Mouse (Mus musculus) neural tube, embryonic 11.5 days (tissue): ENCODE data around the gene 3110082I17Rik. TPM values are rescaled to one million over a fixed set of nuclear protein-coding genes. Genes with fewer than 3 reads are reported as not detected.

Experiments used
- ATAC-seq: fragments of 200-750 bp; cut with Nextera tagmentation; 2 replicates; pipeline ENCODE4 v1.8.0; 2017; ENCODE audit warnings: moderate number of reproducible peaks, mild to moderate bottlenecking, moderate TSS enrichment, moderate library complexity; ENCODE audit not compliant: insufficient read depth, low FRiP score, low TSS enrichment
- DNase-seq: peaks from one replicate; pipeline ENCODE4 v3.0.0-alpha.2; 2015; ENCODE audit warnings: low spot score
- H3K27ac ChIP-seq: fragments of 300-500 bp; sonication (generic); 2 replicates; pipeline ENCODE4 v1.5.1; 2014; ENCODE audit warnings: low read depth, mild to moderate bottlenecking, low read length
- H3K27me3 ChIP-seq: fragments of 300-500 bp; sonication (generic); 2 replicates; pipeline ENCODE4 v1.6.1; 2014; ENCODE audit warnings: mild to moderate bottlenecking, low read length, mixed read lengths; ENCODE audit not compliant: control insufficient read depth, insufficient read depth
- H3K36me3 ChIP-seq: fragments of 300-500 bp; sonication (generic); 2 replicates; pipeline ENCODE4 v1.6.1; 2014; ENCODE audit warnings: mild to moderate bottlenecking, low read length, moderate library complexity, mixed read lengths; ENCODE audit not compliant: control insufficient read depth, insufficient read depth
- H3K4me1 ChIP-seq: fragments of 300-500 bp; sonication (generic); 2 replicates; pipeline ENCODE4 v1.6.1; 2014; ENCODE audit warnings: low read length, mixed read lengths; ENCODE audit not compliant: control insufficient read depth, insufficient read depth
- H3K4me2 ChIP-seq: fragments of 300-500 bp; sonication (generic); 2 replicates; pipeline ENCODE4 v1.6.1; 2014; ENCODE audit warnings: low read depth, mild to moderate bottlenecking, moderate library complexity
- H3K4me3 ChIP-seq: fragments of 300-500 bp; sonication (generic); 2 replicates; pipeline ENCODE4 v1.5.1; 2014; ENCODE audit warnings: low read depth, low read length
- H3K9ac ChIP-seq: fragments of 300-500 bp; sonication (generic); 2 replicates; pipeline ENCODE4 v1.6.1; 2014; ENCODE audit warnings: mild to moderate bottlenecking, low read length
- H3K9me3 ChIP-seq: fragments of 300-500 bp; sonication (generic); 2 replicates; pipeline ENCODE4 v1.6.1; 2016; ENCODE audit warnings: low read length; ENCODE audit not compliant: control insufficient read depth
- WGBS: fragments of 180-500 bp; shearing (Covaris S2); extraction: QIAGEN DNeasy Blood & Tissue Kit; methylation state at CpG from one replicate; pipeline ENCODE4 v1.1.7; 2014; 5-methylcytosine and 5-hydroxymethylcytosine counted together
- polyA plus RNA-seq: library from polyadenylated mRNA; unstranded; fragments of >200 nt; fragmentation: Nextera tagmentation; extraction: Ambion mirVana; gene quantifications from 2 replicates; pipeline ENCODE4 v1.2.1, GENCODE M21; 2014

3110082I17Rik gene
- polyA plus RNA-seq, 1 experiment from 2014 or later: 37.6 TPM

- H3K27me3 ChIP-seq: no peaks in the 10 kb centered on the region
- no peaks in the 10 kb centered on the region; the same call in 1 of the 2 replicates for H3K36me3 ChIP-seq
- no peak overlapping the region for H3K4me3 ChIP-seq
- H3K9me3 ChIP-seq: no peaks in the 10 kb centered on the region
- peaks cover 22% of the 10 kb centered on the region for H3K4me1 ChIP-seq
- H3K9ac ChIP-seq: no peak overlapping the region
- ATAC-seq (peak; percentile 80; the same call in 1 of the 2 replicates), DNase-seq (peak; percentile 67)
- H3K4me2 ChIP-seq: no peak overlapping the region
- 39% methylated on average over 8 of the region's 8 CpGs for WGBS
- H3K27ac ChIP-seq: no peak overlapping the region
Measured at GRCm38 (mm10) chr5:139434940-139435339, 25.4 kb downstream of the 3110082I17Rik start.

- no peak overlapping the region for H3K9ac ChIP-seq
- ATAC-seq: no peak
- H3K4me2 ChIP-seq: no peak overlapping the region
- WGBS: 83% methylated on average over 9 of the region's 9 CpGs
- no peaks in the 10 kb centered on the region for H3K9me3 ChIP-seq
- no peaks in the 10 kb centered on the region for H3K27me3 ChIP-seq
- H3K36me3 ChIP-seq: no peaks in the 10 kb centered on the region; the same call in 1 of the 2 replicates
- H3K4me3 ChIP-seq: no peak overlapping the region
- 0 out of 2 replicates have a peak overlapping the region, but pooled peaks have one; percentile 20 for H3K27ac ChIP-seq
- peaks cover 26% of the 10 kb centered on the region for H3K4me1 ChIP-seq
- DNase-seq: no peak
Measured at GRCm38 (mm10) chr5:139433842-139434568, 26.3 kb downstream of the 3110082I17Rik start.

- DNase-seq (no peak), ATAC-seq (no peak)
- WGBS: 63% methylated on average over 7 of the region's 7 CpGs
- Histone ChIP-seq H3K9ac (no peak overlapping the region), H3K36me3 (no peaks in the 10 kb centered on the region; the same call in 1 of the 2 replicates), H3K27ac (no peak overlapping the region), H3K4me2 (no peak overlapping the region), H3K27me3 (no peaks in the 10 kb centered on the region), H3K4me3 (no peak overlapping the region), H3K9me3 (no peaks in the 10 kb centered on the region), H3K4me1 (peaks cover 26% of the 10 kb centered on the region)
Measured at GRCm38 (mm10) chr5:139432747-139433508, 27.4 kb downstream of the 3110082I17Rik start.

GRCm38 (mm10) chr5:139432333-139432732 is 28.0 kb downstream of the 3110082I17Rik start:
- Histone ChIP-seq H3K4me1 (peaks cover 26% of the 10 kb centered on the region), H3K36me3 (no peaks in the 10 kb centered on the region; the same call in 1 of the 2 replicates), H3K9ac (no peak overlapping the region), H3K27me3 (no peaks in the 10 kb centered on the region), H3K4me2 (no peak overlapping the region), H3K27ac (no peak overlapping the region), H3K9me3 (no peaks in the 10 kb centered on the region), H3K4me3 (no peak overlapping the region)
- ATAC-seq (no peak), DNase-seq (no peak)
- WGBS: 62% methylated on average over 6 of the region's 6 CpGs

GRCm38 (mm10) chr5:139429818-139430341 is 30.4 kb downstream of the 3110082I17Rik start:
- DNase-seq (no peak), ATAC-seq (no peak)
- Histone ChIP-seq H3K4me1 (peaks cover 20% of the 10 kb centered on the region), H3K9me3 (no peaks in the 10 kb centered on the region), H3K27me3 (no peaks in the 10 kb centered on the region), H3K4me2 (no peak overlapping the region), H3K4me3 (no peak overlapping the region), H3K9ac (no peak overlapping the region), H3K27ac (0 out of 2 replicates have a peak overlapping the region, but pooled peaks have one; percentile 8), H3K36me3 (no peaks in the 10 kb centered on the region)
- 60% methylated on average over 12 of the region's 12 CpGs for WGBS

- H3K36me3 ChIP-seq: no peaks in the 10 kb centered on the region
- no peak overlapping the region for H3K4me3 ChIP-seq
- peaks cover 16% of the 10 kb centered on the region for H3K4me1 ChIP-seq
- 89% methylated on average over 9 of the region's 9 CpGs for WGBS
- H3K9me3 ChIP-seq: no peaks in the 10 kb centered on the region
- DNase-seq (no peak), ATAC-seq (no peak)
- H3K27ac ChIP-seq: no peak overlapping the region
- H3K9ac ChIP-seq: no peak overlapping the region
- no peaks in the 10 kb centered on the region for H3K27me3 ChIP-seq
- no peak overlapping the region for H3K4me2 ChIP-seq
Measured at GRCm38 (mm10) chr5:139427989-139428388, 32.3 kb downstream of the 3110082I17Rik start.

GRCm38 (mm10) chr5:139427001-139427400 is 33.3 kb downstream of the 3110082I17Rik start:
- Histone ChIP-seq H3K9me3 (no peaks in the 10 kb centered on the region), H3K27me3 (no peaks in the 10 kb centered on the region), H3K9ac (no peak overlapping the region), H3K27ac (no peak overlapping the region), H3K4me2 (no peak overlapping the region), H3K4me3 (no peak overlapping the region), H3K4me1 (peaks cover 16% of the 10 kb centered on the region), H3K36me3 (no peaks in the 10 kb centered on the region)
- DNase-seq (no peak), ATAC-seq (no peak)
- WGBS: 91% methylated on average over 9 of the region's 9 CpGs

- Histone ChIP-seq H3K4me1 (peaks cover 12% of the 10 kb centered on the region), H3K4me2 (no peak overlapping the region), H3K9ac (no peak overlapping the region), H3K27me3 (no peaks in the 10 kb centered on the region), H3K36me3 (no peaks in the 10 kb centered on the region), H3K27ac (no peak overlapping the region), H3K9me3 (no peaks in the 10 kb centered on the region), H3K4me3 (no peak overlapping the region)
- WGBS: 79% methylated on average over 9 of the region's 9 CpGs
- no peak for DNase-seq
- ATAC-seq: no peak
Measured at GRCm38 (mm10) chr5:139425198-139425597, 35.1 kb downstream of the 3110082I17Rik start.
